Mouse (Mus musculus): Measurements from ENCODE around the gene Cerk.
A peak's percentile ranks its signal among the peaks of the same experiment; 100 is the strongest.
"Not testable (repeated sequence)": the region's sequence is repeated elsewhere in the genome, so short reads cannot be mapped to it uniquely, and the experiment has no call there.

Gene Cerk

GRCm38 (mm10) chr15:86168505-86168867, 17.5 kb downstream of the Cerk start:
- H3K27me3 ChIP-seq (ENCODE audit: control insufficient read depth, insufficient read depth, low read length, poor library complexity, severe bottlenecking), result no peaks in the 10 kb centered on the region
- DNase-seq (ENCODE audit: low read depth, low spot score), result peak; percentile 61
- H3K36me3 ChIP-seq (ENCODE audit: control insufficient read depth, insufficient read depth, low read length, poor library complexity, severe bottlenecking), result peaks cover 9% of the 10 kb centered on the region

GRCm38 (mm10) chr15:86167787-86168504, 18.0 kb downstream of the Cerk start:
- Histone ChIP-seq H3K36me3 (ENCODE audit: control insufficient read depth, insufficient read depth, low read length, poor library complexity, severe bottlenecking) (peaks cover 13% of the 10 kb centered on the region), H3K27me3 (ENCODE audit: control insufficient read depth, insufficient read depth, low read length, poor library complexity, severe bottlenecking) (no peaks in the 10 kb centered on the region)
- DNase-seq (ENCODE audit: low read depth, low spot score), result peak; percentile 43

GRCm38 (mm10) chr15:86167032-86167655, 18.8 kb downstream of the Cerk start:
- Histone ChIP-seq H3K27me3 (ENCODE audit: control insufficient read depth, insufficient read depth, low read length, poor library complexity, severe bottlenecking) (no peaks in the 10 kb centered on the region), H3K36me3 (ENCODE audit: control insufficient read depth, insufficient read depth, low read length, poor library complexity, severe bottlenecking) (peaks cover 16% of the 10 kb centered on the region)
- no peak for DNase-seq (ENCODE audit: low read depth, low spot score)

- H3K27me3 ChIP-seq (ENCODE audit: control insufficient read depth, insufficient read depth, low read length, poor library complexity, severe bottlenecking), result no peaks in the 10 kb centered on the region
- H3K36me3 ChIP-seq (ENCODE audit: control insufficient read depth, insufficient read depth, low read length, poor library complexity, severe bottlenecking), result peaks cover 24% of the 10 kb centered on the region
- no peak for DNase-seq (ENCODE audit: low read depth, low spot score)
Measured at GRCm38 (mm10) chr15:86165811-86166590, 19.9 kb downstream of the Cerk start.

- peaks cover 24% of the 10 kb centered on the region for H3K36me3 ChIP-seq (ENCODE audit: control insufficient read depth, insufficient read depth, low read length, poor library complexity, severe bottlenecking)
- no peak for DNase-seq (ENCODE audit: low read depth, low spot score)
Measured at GRCm38 (mm10) chr15:86164718-86165345, 21.1 kb downstream of the Cerk start.

GRCm38 (mm10) chr15:86161800-86162199, 24.1 kb downstream of the Cerk start:
- H3K36me3 ChIP-seq (ENCODE audit: control insufficient read depth, insufficient read depth, low read length, poor library complexity, severe bottlenecking), result peaks cover 35% of the 10 kb centered on the region
- DNase-seq (ENCODE audit: low read depth, low spot score), result peak; percentile 62
- H3K27me3 ChIP-seq (ENCODE audit: control insufficient read depth, insufficient read depth, low read length, poor library complexity, severe bottlenecking), result not testable (repeated sequence)

More at GRCm38 (mm10) chr15:86164718-86165345, 21.1 kb downstream of the Cerk start:
- H3K27me3 ChIP-seq (ENCODE audit: control insufficient read depth, insufficient read depth, low read length, poor library complexity, severe bottlenecking), result no peaks in the 10 kb centered on the region

GRCm38 (mm10) chr15:86160906-86161305, 25.0 kb downstream of the Cerk start:
- peaks cover 35% of the 10 kb centered on the region for H3K36me3 ChIP-seq (ENCODE audit: control insufficient read depth, insufficient read depth, low read length, poor library complexity, severe bottlenecking)
- no peak for DNase-seq (ENCODE audit: low read depth, low spot score)
- H3K27me3 ChIP-seq (ENCODE audit: control insufficient read depth, insufficient read depth, low read length, poor library complexity, severe bottlenecking), result no peaks in the 10 kb centered on the region

GRCm38 (mm10) chr15:86159719-86160118, 26.2 kb downstream of the Cerk start:
- Histone ChIP-seq H3K27me3 (ENCODE audit: control insufficient read depth, insufficient read depth, low read length, poor library complexity, severe bottlenecking) (no peaks in the 10 kb centered on the region), H3K36me3 (ENCODE audit: control insufficient read depth, insufficient read depth, low read length, poor library complexity, severe bottlenecking) (peaks cover 38% of the 10 kb centered on the region)
- DNase-seq (ENCODE audit: low read depth, low spot score), result peak; percentile 42

- H3K36me3 ChIP-seq (ENCODE audit: control insufficient read depth, insufficient read depth, low read length, poor library complexity, severe bottlenecking), result peaks cover 39% of the 10 kb centered on the region
- no peak for DNase-seq (ENCODE audit: low read depth, low spot score)
- no peaks in the 10 kb centered on the region for H3K27me3 ChIP-seq (ENCODE audit: control insufficient read depth, insufficient read depth, low read length, poor library complexity, severe bottlenecking)
Measured at GRCm38 (mm10) chr15:86159093-86159492, 26.8 kb downstream of the Cerk start.

- DNase-seq (ENCODE audit: low read depth, low spot score), result no peak
- Histone ChIP-seq H3K27me3 (ENCODE audit: control insufficient read depth, insufficient read depth, low read length, poor library complexity, severe bottlenecking) (no peaks in the 10 kb centered on the region), H3K36me3 (ENCODE audit: control insufficient read depth, insufficient read depth, low read length, poor library complexity, severe bottlenecking) (peaks cover 27% of the 10 kb centered on the region)
Measured at GRCm38 (mm10) chr15:86156492-86156891, 29.4 kb downstream of the Cerk start.

- H3K27me3 ChIP-seq (ENCODE audit: control insufficient read depth, insufficient read depth, low read length, poor library complexity, severe bottlenecking), result no peaks in the 10 kb centered on the region
- H3K36me3 ChIP-seq (ENCODE audit: control insufficient read depth, insufficient read depth, low read length, poor library complexity, severe bottlenecking), result peaks cover 29% of the 10 kb centered on the region
- DNase-seq (ENCODE audit: low read depth, low spot score), result no peak
Measured at GRCm38 (mm10) chr15:86153481-86153960, 32.4 kb downstream of the Cerk start.

GRCm38 (mm10) chr15:86150593-86150992, 35.3 kb downstream of the Cerk start:
- Histone ChIP-seq H3K27me3 (ENCODE audit: control insufficient read depth, insufficient read depth, low read length, poor library complexity, severe bottlenecking) (no peaks in the 10 kb centered on the region), H3K36me3 (ENCODE audit: control insufficient read depth, insufficient read depth, low read length, poor library complexity, severe bottlenecking) (peaks cover 36% of the 10 kb centered on the region)
- DNase-seq (ENCODE audit: low read depth, low spot score), result no peak

- no peaks in the 10 kb centered on the region for H3K27me3 ChIP-seq (ENCODE audit: control insufficient read depth, insufficient read depth, low read length, poor library complexity, severe bottlenecking)
- no peak for DNase-seq (ENCODE audit: low read depth, low spot score)
- peaks cover 35% of the 10 kb centered on the region for H3K36me3 ChIP-seq (ENCODE audit: control insufficient read depth, insufficient read depth, low read length, poor library complexity, severe bottlenecking)
Measured at GRCm38 (mm10) chr15:86146922-86147321, 39.0 kb downstream of the Cerk start.

GRCm38 (mm10) chr15:86145046-86145445, 40.9 kb downstream of the Cerk start:
- H3K27me3 ChIP-seq (ENCODE audit: control insufficient read depth, insufficient read depth, low read length, poor library complexity, severe bottlenecking), result no peaks in the 10 kb centered on the region
- no peak for DNase-seq (ENCODE audit: low read depth, low spot score)
- peaks cover 43% of the 10 kb centered on the region for H3K36me3 ChIP-seq (ENCODE audit: control insufficient read depth, insufficient read depth, low read length, poor library complexity, severe bottlenecking)
